Mouse (Mus musculus): ENCODE results near the gene Mex3a. TPM values are rescaled to one million over a fixed set of nuclear protein-coding genes. Genes with fewer than 3 reads are reported as not detected.

Gene Mex3a
- polyA plus RNA-seq, 1 experiment from 2014 or later, result 28.6 TPM

DNA sequence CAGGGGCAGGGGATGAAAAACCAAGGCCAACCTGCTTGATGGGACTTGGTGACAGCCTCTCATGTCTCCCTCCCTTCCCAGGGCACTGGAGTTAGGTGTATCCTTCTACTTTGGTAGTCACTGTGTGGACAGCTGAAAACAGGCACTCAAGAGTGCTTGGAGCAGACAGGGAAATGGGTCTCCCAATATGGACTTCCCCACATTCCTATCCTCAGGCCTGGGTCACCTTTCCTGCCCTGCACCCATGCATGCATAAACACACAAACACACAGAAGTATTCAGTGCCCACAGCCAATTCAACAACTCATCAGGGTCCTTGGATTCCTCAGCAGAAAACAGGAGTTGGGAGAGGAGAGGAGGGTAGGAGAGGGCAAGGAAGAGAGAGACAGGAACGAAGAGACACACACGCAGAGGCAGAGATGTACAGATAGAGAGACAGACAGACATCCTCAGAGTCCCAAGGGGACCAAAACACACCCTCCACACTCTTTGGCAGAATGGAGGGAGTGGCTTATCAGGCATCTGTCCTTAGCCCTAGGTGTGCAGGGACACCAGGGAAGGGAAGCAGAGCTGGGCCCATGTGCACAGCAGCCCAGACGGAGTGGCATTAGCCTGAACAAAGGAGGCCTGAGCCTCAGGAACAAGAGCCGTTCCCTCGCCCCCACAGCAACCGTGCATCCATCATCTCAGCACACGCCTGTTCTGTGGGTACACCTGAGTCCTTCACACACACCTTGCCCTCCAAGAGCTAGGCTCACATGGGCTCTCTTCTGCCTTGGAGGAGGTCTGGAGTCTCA, 2.8 kb upstream of the Mex3a start:
- Histone ChIP-seq H3K27ac (ENCODE audit: low read length) (peak overlapping the region; percentile 99), H3K4me3 (ENCODE audit: low read depth, low read length) (peak overlapping the region; percentile 60), H3K36me3 (ENCODE audit: control insufficient read depth, insufficient read depth, low read length) (no peaks in the 10 kb centered on the region), H3K4me1 (ENCODE audit: control insufficient read depth, insufficient read depth, low read length) (peaks cover 49% of the 10 kb centered on the region), H3K4me2 (ENCODE audit: low read length) (peak overlapping the region; percentile 93), H3K9me3 (replicated peaks; ENCODE audit: control insufficient read depth, low read length, poor library complexity, severe bottlenecking) (no peaks in the 10 kb centered on the region), H3K27me3 (ENCODE audit: control insufficient read depth, insufficient read depth, low read depth, low read length) (no peaks in the 10 kb centered on the region), H3K9ac (ENCODE audit: low read depth, low read length) (peak overlapping the region; percentile 100)
- WGBS, result 8% methylated on average over 7 of the region's 7 CpGs
- no peak for ATAC-seq

DNA sequence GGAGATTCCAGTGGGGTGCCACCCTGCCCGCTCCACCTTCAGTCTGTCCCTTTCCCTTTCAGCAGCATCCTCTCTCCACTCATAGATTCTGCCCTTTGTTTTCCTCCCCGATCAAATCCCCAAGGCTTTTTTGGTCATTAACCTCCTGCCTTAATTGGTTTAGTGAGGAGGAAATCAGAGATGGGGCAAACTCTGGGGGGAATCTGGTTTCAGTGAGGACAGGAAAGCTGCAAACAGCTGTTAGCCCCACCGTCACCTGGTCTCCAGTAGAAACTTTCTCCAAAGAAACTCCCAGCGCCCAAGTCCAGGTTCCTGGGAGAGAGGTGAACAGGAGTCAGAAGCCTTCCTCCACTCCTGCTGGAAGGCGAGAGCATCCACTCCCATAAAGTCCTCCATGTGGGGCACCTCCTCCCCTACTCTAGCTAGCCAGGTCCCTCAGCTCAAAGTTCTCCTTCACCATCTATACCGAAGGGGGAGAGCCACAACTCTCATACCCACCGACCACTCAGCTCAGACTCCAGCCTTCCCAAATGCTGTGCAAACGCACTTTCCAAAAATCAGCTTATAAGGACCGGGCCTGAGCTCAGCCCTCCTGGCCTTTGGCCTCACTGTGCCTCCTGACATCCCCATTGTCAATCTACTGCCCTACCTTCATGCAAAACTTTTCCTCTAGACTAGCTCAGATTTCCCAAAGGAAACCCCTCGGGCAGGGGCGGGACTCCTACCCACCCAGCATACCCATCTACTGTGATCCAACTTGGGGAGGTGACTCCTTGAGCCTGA, 1.9 kb upstream of the Mex3a start:
- Histone ChIP-seq H3K9ac (ENCODE audit: low read depth, low read length) (peak overlapping the region; percentile 100), H3K27me3 (ENCODE audit: control insufficient read depth, insufficient read depth, low read depth, low read length) (no peaks in the 10 kb centered on the region), H3K4me3 (ENCODE audit: low read depth, low read length) (peak overlapping the region; percentile 60), H3K27ac (ENCODE audit: low read length) (peak overlapping the region; percentile 99), H3K36me3 (ENCODE audit: control insufficient read depth, insufficient read depth, low read length) (no peaks in the 10 kb centered on the region), H3K4me1 (ENCODE audit: control insufficient read depth, insufficient read depth, low read length) (peaks cover 57% of the 10 kb centered on the region), H3K9me3 (replicated peaks; ENCODE audit: control insufficient read depth, low read length, poor library complexity, severe bottlenecking) (no peaks in the 10 kb centered on the region), H3K4me2 (ENCODE audit: low read length) (peak overlapping the region; percentile 93)
- 3% methylated on average over 11 of the region's 11 CpGs for WGBS
- ATAC-seq, result no peak

DNA sequence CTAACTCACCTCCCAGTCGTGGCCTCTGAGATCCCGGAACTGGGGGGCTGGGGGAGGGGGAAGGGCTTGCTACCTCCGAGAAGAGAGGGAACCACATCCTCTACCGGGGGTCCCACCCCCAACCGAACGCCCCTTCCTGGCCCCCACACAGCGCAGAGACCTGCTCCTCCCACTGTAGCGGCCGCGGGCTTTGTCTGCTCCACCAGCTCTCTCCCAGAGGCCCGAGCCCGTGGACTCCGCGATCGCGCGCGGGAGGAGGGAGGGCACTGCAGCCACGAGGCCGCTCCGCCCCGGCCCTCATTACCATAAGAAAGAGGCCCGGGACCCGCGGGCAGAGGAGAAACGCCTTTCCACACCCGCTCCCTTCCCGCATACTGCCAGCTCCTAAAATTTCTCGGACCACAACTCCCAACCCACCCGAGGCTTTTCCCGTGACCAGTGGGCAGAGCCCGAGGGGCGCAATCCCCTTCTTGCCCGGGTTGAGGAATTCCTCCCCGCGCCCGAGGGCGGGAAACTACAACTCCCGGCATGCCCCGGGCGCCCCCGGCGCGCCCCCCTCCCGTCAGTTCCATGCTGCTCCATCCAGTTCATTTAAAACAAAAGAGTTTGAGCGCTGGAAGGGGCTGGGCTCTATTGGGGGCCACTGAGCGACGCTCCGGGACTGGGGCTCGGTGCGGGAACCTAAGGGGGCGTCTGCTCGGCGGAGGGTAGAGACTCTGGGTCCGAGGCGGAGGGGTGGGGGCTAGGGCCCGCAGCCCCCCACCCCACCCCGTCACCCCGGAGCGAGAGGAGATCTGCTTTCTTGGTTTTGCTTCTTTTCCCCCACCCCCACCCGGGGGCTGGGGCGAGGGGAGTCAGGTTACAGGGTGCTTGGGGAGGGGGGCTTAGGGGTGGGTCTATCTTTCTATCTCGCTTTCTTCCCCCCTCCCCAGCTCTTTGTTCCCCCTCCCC, 572 bp upstream of the Mex3a start:
- Histone ChIP-seq H3K4me2 (ENCODE audit: low read length) (peak overlapping the region; percentile 93), H3K4me1 (ENCODE audit: control insufficient read depth, insufficient read depth, low read length) (peaks cover 61% of the 10 kb centered on the region), H3K9me3 (replicated peaks; ENCODE audit: control insufficient read depth, low read length, poor library complexity, severe bottlenecking) (no peaks in the 10 kb centered on the region), H3K36me3 (ENCODE audit: control insufficient read depth, insufficient read depth, low read length) (peaks cover 5% of the 10 kb centered on the region), H3K27me3 (ENCODE audit: control insufficient read depth, insufficient read depth, low read depth, low read length) (no peaks in the 10 kb centered on the region), H3K4me3 (ENCODE audit: low read depth, low read length) (peak overlapping the region; percentile 60), H3K9ac (ENCODE audit: low read depth, low read length) (peak overlapping the region; percentile 100), H3K27ac (ENCODE audit: low read length) (peak overlapping the region; percentile 99)
- WGBS, result under 1% methylated on average over 53 of the region's 63 CpGs
- peak; percentile 78 for ATAC-seq

DNA sequence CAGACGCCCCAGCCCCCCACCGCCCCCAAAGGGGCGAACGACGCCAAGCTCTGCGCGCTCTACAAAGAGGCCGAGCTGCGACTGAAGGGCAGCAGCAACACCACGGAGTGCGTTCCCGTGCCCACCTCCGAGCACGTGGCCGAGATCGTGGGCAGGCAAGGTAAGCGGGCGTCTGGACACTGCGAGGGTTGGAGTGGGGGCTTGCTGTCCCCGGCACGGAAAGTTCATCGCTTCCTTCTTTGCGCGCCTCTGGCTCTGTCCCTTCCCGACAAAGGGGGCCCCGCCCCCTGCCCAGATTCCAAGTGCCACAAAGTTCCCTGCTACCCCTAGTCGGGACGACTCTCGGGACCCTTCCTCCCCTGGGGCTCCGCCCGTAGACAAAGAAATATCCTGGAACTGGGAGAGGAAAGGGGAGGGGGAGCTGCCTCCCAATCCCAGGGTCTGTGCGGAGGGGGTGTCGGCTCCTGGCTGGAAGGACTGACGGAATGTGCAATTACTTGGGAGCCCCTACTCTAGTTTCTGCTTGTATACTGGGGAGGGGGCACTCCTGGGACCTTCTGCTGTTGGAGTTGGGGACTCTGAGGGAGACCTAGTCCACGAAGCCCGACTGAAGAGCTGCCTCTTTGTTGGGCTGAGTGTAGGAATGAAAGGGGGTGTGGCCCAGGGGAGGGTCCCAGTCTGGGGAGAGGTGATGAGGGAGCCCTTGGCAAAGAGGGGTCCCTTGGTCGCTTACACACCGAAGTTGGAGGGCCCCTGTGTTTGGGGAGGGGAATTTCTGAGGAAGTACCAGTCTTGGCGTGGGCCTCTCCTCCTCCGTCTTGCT, 705 bp downstream of the Mex3a start:
- H3K4me1 ChIP-seq (ENCODE audit: control insufficient read depth, insufficient read depth, low read length), result peaks cover 63% of the 10 kb centered on the region

DNA sequence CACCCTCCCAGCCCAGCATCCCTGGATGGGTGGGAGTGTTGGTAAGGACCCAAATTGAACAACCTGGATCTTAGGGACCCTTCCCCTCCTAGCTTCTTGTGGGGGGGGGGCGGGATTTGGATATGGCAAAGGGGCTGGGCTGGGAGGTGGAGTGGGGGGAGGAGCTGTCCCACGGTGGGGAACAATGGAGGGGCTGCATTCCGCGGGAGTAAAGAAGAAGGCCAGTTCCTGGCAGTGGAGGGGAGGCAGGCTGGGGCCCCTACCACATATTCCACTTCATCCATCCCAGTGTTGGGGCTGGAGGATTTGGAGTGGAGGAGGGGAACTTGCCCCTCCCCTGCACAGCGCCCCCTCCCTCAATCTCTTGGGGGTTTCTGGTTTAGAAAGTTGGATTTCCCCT, 1.5 kb downstream of the Mex3a start:
- Histone ChIP-seq H3K9ac (ENCODE audit: low read depth, low read length) (peak overlapping the region; percentile 100), H3K27me3 (ENCODE audit: control insufficient read depth, insufficient read depth, low read depth, low read length) (no peaks in the 10 kb centered on the region), H3K36me3 (ENCODE audit: control insufficient read depth, insufficient read depth, low read length) (peaks cover 25% of the 10 kb centered on the region), H3K4me2 (ENCODE audit: low read length) (peak overlapping the region; percentile 93), H3K4me1 (ENCODE audit: control insufficient read depth, insufficient read depth, low read length) (peaks cover 64% of the 10 kb centered on the region), H3K9me3 (replicated peaks; ENCODE audit: control insufficient read depth, low read length, poor library complexity, severe bottlenecking) (no peaks in the 10 kb centered on the region), H3K4me3 (ENCODE audit: low read depth, low read length) (peak overlapping the region; percentile 60), H3K27ac (ENCODE audit: low read length) (peak overlapping the region; percentile 99)
- ATAC-seq, result no peak
- 0% methylated on average over 3 of the region's 5 CpGs for WGBS

More for the DNA sequence above, 705 bp downstream of the Mex3a start:
- Histone ChIP-seq H3K27me3 (ENCODE audit: control insufficient read depth, insufficient read depth, low read depth, low read length) (no peaks in the 10 kb centered on the region), H3K36me3 (ENCODE audit: control insufficient read depth, insufficient read depth, low read length) (peaks cover 17% of the 10 kb centered on the region), H3K27ac (ENCODE audit: low read length) (peak overlapping the region; percentile 99), H3K9ac (ENCODE audit: low read depth, low read length) (peak overlapping the region; percentile 100), H3K4me2 (ENCODE audit: low read length) (peak overlapping the region; percentile 93), H3K9me3 (replicated peaks; ENCODE audit: control insufficient read depth, low read length, poor library complexity, severe bottlenecking) (no peaks in the 10 kb centered on the region), H3K4me3 (ENCODE audit: low read depth, low read length) (peak overlapping the region; percentile 60)
- peak; percentile 19 for ATAC-seq
- under 1% methylated on average over 35 of the region's 40 CpGs for WGBS

DNA sequence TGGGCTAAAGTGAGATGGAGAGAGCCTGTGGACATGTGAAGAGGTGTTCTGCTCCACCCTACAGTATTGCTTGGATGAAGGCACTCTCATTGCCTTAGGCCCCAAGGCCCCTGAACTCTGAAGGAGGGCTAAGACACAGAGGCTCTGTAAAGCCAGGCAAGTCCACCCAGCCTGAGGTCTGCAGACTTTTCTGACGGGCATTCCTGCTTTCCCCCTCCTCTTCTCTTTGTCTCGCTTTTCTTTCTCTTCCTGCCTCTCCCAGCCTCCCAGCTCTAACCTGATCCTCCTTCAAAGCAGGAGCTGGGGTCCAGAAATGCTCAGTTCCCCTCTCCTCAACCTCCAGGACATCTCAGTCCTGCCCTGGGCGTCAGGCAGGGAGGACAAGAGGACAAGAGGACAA, 2.8 kb downstream of the Mex3a start:
- Histone ChIP-seq H3K4me3 (ENCODE audit: low read depth, low read length) (peak overlapping the region; percentile 60), H3K27me3 (ENCODE audit: control insufficient read depth, insufficient read depth, low read depth, low read length) (no peaks in the 10 kb centered on the region), H3K27ac (ENCODE audit: low read length) (peak overlapping the region; percentile 47), H3K4me1 (ENCODE audit: control insufficient read depth, insufficient read depth, low read length) (peaks cover 59% of the 10 kb centered on the region), H3K9ac (ENCODE audit: low read depth, low read length) (peak overlapping the region; percentile 100), H3K36me3 (ENCODE audit: control insufficient read depth, insufficient read depth, low read length) (peaks cover 26% of the 10 kb centered on the region), H3K4me2 (ENCODE audit: low read length) (peak overlapping the region; percentile 93), H3K9me3 (replicated peaks; ENCODE audit: control insufficient read depth, low read length, poor library complexity, severe bottlenecking) (no peaks in the 10 kb centered on the region)
- no peak for ATAC-seq
- WGBS, result 7% methylated on average over 3 of the region's 3 CpGs

DNA sequence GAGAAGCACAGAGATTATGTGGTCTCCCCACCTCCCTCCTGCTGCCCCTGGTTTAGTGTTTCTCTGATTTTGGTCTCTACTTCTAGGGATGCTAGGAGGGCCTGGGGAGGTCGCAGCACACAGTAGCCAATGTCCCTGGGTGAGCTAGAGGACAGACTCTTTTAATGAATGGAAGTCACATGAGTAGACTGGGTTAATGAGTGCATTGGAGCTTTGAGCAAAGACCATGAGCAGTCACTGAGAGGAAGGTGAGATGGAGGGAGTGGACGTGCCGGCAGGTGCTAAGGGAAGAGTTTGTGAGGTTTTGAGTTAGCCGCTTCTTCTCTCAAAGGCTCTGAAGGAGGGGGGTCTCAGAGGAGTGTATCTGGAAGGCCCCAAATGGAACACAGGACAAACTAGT, 3.3 kb downstream of the Mex3a start:
- Histone ChIP-seq H3K4me3 (ENCODE audit: low read depth, low read length) (peak overlapping the region; percentile 60), H3K4me2 (ENCODE audit: low read length) (peak overlapping the region; percentile 93), H3K9ac (ENCODE audit: low read depth, low read length) (peak overlapping the region; percentile 100), H3K36me3 (ENCODE audit: control insufficient read depth, insufficient read depth, low read length) (peaks cover 28% of the 10 kb centered on the region), H3K9me3 (replicated peaks; ENCODE audit: control insufficient read depth, low read length, poor library complexity, severe bottlenecking) (no peaks in the 10 kb centered on the region), H3K27ac (ENCODE audit: low read length) (peak overlapping the region; percentile 47; the same call in 1 of the 2 replicates), H3K4me1 (ENCODE audit: control insufficient read depth, insufficient read depth, low read length) (peaks cover 57% of the 10 kb centered on the region), H3K27me3 (ENCODE audit: control insufficient read depth, insufficient read depth, low read depth, low read length) (no peaks in the 10 kb centered on the region)
- no peak for ATAC-seq
- WGBS, result 16% methylated on average over 4 of the region's 4 CpGs

Data from midbrain, embryonic 16.5 days (tissue).